Mouse (Mus musculus) lung, postnatal 0 days (tissue): ENCODE measurements at regions not wholly inside any gene's neighbourhood (a gene's known extent, or its start where the extent isn't known, plus 50 kb on each side); places are given as distances from the start of the nearest gene placed in this dataset.

Experiments
- CTCF ChIP-seq: IDR thresholded peaks from 2 replicates; pipeline ENCODE4 v1.5.1; 2016; ENCODE audit warnings: antibody characterized with exemption, mild to moderate bottlenecking
- EP300 ChIP-seq: IDR thresholded peaks from 2 replicates; pipeline ENCODE4 v1.6.1; 2016; ENCODE audit warnings: antibody characterized with exemption, mild to moderate bottlenecking, control low read depth

DNA sequence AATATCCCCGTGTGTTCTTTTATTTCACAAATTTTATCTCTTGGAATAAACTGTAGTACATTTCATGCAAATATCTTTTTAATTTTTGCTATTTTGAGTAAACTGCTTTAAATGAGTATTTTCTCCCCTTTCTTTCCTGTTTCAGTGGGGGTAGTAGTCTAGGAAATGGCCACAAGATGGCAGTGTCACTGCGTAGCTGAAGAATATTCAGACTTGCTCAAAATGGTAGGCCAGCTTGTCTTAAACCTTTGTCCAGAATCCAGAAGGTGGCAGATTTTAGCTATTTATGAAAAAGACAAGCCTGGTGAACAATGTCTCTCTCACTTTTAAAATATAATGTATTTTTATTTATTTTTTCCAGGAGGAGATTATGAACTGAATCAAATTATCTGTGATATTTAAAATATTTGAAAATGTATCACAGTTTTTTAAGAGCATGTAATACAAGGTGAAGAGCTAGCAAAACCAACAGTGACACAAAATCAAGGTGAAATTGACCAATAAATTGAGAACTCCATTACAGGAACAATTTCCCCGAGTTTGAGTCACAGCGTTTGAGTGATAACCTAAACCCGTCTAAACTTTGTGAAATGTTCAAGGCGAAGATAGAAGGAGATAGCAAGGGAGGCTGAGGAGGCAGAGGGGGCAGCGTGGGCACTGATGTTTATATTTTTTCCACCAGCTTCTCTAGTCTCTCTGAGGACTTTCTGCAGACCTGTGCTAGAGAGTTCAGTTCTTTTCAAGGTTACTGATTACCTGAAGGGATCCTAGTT, 285.5 kb downstream of the Olfm4 start:
- TF ChIP-seq CTCF (peak; percentile 84), EP300 (no peak)
